Mouse (Mus musculus): ENCODE results near the gene Lonp1. TPM values are rescaled to one million over a fixed set of nuclear protein-coding genes. Genes with fewer than 3 reads are reported as not detected.

Gene Lonp1
- polyA plus RNA-seq, 1 experiment from 2014 or later, result 23.4 TPM

DNA sequence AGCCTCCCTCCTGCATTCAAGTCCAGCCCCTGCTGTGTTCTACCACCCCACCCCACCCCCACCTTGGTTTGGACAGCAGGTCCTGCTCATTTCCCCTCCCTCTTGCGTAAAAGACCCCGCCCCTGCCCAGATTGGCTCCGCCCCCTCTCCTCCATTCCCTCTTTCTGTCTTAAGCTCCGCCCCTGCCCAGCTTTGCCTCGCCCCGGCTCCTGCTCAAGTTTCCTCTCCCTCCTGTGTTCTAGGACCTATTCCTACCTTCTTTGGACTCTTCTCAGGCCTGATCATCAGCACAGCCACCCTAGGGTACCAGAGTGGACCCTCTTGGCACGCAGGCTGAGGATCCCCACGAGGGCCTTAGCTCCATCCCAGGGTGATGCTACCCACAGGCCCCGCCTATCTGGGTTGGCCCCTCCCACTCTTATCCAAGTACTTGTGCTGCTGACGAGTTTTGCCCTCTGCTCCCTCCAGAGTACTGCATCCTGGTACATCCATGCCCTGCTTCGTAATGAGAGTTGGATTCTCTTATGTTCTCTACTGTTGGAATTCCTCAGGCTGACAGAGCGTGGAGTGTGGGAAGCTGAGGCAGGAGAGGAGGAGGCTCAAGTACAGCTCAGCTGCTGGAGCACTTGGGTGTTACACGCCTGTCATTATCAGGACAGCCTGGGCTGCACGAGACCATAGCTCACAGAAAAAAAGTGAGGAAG is 14.7 kb downstream of the Lonp1 start:
- DNase-seq (ENCODE audit: low spot score), result peak; percentile 73
- TF ChIP-seq EP300 (IDR thresholded peaks at IDR 0.05) (no peak), CTCF (IDR thresholded peaks at IDR 0.05) (no peak)

DNA sequence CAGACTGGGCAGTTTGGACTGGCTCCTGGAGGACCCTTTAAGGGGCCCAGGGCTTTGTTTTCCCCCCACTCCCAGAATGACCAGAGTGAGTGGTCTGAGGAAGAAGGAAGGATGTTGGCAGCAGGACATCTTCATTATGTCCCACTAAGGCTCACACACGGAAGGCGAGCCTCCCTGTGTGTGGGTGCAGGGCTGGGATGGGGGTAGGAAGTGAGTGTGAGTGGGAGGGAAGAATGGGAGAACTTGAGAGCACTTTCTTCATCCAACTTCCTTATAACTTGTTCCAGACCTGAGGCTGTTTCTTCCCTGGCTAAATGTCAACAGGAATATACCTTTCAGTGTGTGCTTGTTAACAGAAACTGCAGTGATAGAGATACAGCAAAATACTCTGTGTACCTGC is 15.4 kb downstream of the Lonp1 start:
- TF ChIP-seq EP300 (IDR thresholded peaks at IDR 0.05), result no peak
- TF ChIP-seq CTCF (IDR thresholded peaks at IDR 0.05), result no peak
- no peak overlapping the region for H3K4me2 ChIP-seq (replicated peaks; ENCODE audit: low read depth, low read length)
- ATAC-seq (no peak), DNase-seq (ENCODE audit: low spot score) (peak; percentile 29)
- no peak overlapping the region for H3K4me3 ChIP-seq (ENCODE audit: low read depth, low read length)
- H3K36me3 ChIP-seq (ENCODE audit: insufficient read depth, low read length), result peaks cover 8% of the 10 kb centered on the region; the same call in 1 of the 2 replicates
- H3K4me1 ChIP-seq (ENCODE audit: insufficient read depth, low read depth, low read length), result peaks cover 14% of the 10 kb centered on the region
- WGBS, result 70% methylated on average over 2 of the region's 2 CpGs
- no peaks in the 10 kb centered on the region for H3K27me3 ChIP-seq (replicated peaks; ENCODE audit: insufficient read depth, low read length)
- H3K9ac ChIP-seq (replicated peaks; ENCODE audit: low read depth), result no peak overlapping the region
- H3K27ac ChIP-seq (ENCODE audit: low read length), result peak overlapping the region; percentile 20; the same call in 1 of the 2 replicates
- no peaks in the 10 kb centered on the region for H3K9me3 ChIP-seq (ENCODE audit: low read length)

More for the DNA sequence above, 14.7 kb downstream of the Lonp1 start:
- Histone ChIP-seq H3K4me1 (ENCODE audit: insufficient read depth, low read depth, low read length) (peaks cover 14% of the 10 kb centered on the region), H3K4me3 (ENCODE audit: low read depth, low read length) (no peak overlapping the region), H3K27ac (ENCODE audit: low read length) (no peak overlapping the region), H3K4me2 (replicated peaks; ENCODE audit: low read depth, low read length) (no peak overlapping the region), H3K9me3 (ENCODE audit: low read length) (no peaks in the 10 kb centered on the region), H3K9ac (replicated peaks; ENCODE audit: low read depth) (no peak overlapping the region), H3K36me3 (ENCODE audit: insufficient read depth, low read length) (peaks cover 1% of the 10 kb centered on the region; the same call in 1 of the 2 replicates), H3K27me3 (replicated peaks; ENCODE audit: insufficient read depth, low read length) (no peaks in the 10 kb centered on the region)
- WGBS, result 19% methylated on average over 14 of the region's 14 CpGs
- ATAC-seq, result peak; percentile 10; the same call in 1 of the 2 replicates

DNA sequence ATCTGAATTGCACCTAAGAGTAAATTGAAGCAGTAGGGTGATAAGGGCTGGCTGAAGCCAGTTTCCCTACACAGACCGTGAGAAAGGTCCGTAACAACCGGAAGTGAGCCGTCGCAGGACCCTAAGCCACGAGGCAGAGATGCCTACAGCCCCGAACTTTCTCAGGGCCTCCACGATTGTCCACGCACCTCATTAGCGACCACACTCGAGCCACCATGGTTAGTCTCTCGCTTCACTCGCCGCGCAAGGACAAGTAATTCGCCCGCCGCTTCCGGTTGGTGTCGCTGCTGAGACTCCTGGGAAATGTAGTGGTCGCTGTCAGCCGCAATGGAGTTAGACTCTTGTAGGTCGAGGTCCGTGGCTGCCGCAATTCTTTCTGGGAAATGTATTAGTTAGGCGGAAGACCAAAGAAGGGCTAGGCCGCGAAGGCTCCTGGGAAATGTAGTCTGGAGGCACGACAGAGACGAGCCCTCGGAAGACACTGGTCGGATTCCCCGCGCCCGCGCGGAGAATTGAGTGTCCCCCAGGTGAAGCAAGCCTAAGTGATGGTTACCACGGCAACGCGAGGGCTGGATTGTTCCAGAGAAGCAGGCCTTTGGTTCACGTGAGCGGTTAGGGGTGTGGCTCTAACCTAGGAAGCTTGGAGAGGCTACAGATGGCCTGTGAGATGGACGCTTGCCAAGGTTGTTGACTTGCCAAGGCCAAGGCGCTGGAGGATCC is 17.1 kb downstream of the Lonp1 start, which contains the start of gene 2410015M20Rik:
TSS of gene 2410015M20Rik (minus strand) at position 320 of the 720 bp plus-strand sequence.
- Histone ChIP-seq H3K4me3 (ENCODE audit: low read depth, low read length) (peak within 1 kb of the TSS; percentile 65), H3K4me2 (replicated peaks; ENCODE audit: low read depth, low read length) (peak within 1 kb of the TSS; percentile 59), H3K36me3 (ENCODE audit: insufficient read depth, low read length) (peaks cover 16% of the 10 kb centered on the region; the same call in 1 of the 2 replicates), H3K9me3 (ENCODE audit: low read length) (no peaks in the 10 kb centered on the region), H3K9ac (replicated peaks; ENCODE audit: low read depth) (peak within 1 kb of the TSS; percentile 83), H3K4me1 (ENCODE audit: insufficient read depth, low read depth, low read length) (peaks cover 14% of the 10 kb centered on the region), H3K27ac (ENCODE audit: low read length) (peak within 1 kb of the TSS; percentile 78), H3K27me3 (replicated peaks; ENCODE audit: insufficient read depth, low read length) (no peaks in the 10 kb centered on the region)
- ATAC-seq, result peak; percentile 90
- peak; percentile 99 for DNase-seq (ENCODE audit: low spot score)
- under 1% methylated on average over 44 of the region's 44 CpGs for WGBS
- TF ChIP-seq CTCF (IDR thresholded peaks at IDR 0.05) (peak; percentile 84), EP300 (IDR thresholded peaks at IDR 0.05) (no peak; the same call in 1 of the 2 replicates)

GRCm38 (mm10) chr17:56608699-56609098 is 18.0 kb downstream of the Lonp1 start:
- TF ChIP-seq CTCF (IDR thresholded peaks at IDR 0.05) (no peak), EP300 (IDR thresholded peaks at IDR 0.05) (no peak)
- H3K4me2 ChIP-seq (replicated peaks; ENCODE audit: low read depth, low read length), result peak overlapping the region; percentile 59
- peak overlapping the region; percentile 65; the same call in 1 of the 2 replicates for H3K4me3 ChIP-seq (ENCODE audit: low read depth, low read length)
- ATAC-seq (no peak), DNase-seq (ENCODE audit: low spot score) (no peak)
- H3K27ac ChIP-seq (ENCODE audit: low read length), result peak overlapping the region; percentile 78
- H3K4me1 ChIP-seq (ENCODE audit: insufficient read depth, low read depth, low read length), result peaks cover 9% of the 10 kb centered on the region
- H3K36me3 ChIP-seq (ENCODE audit: insufficient read depth, low read length), result peaks cover 19% of the 10 kb centered on the region; the same call in 1 of the 2 replicates
- peak overlapping the region; percentile 83 for H3K9ac ChIP-seq (replicated peaks; ENCODE audit: low read depth)
- no peaks in the 10 kb centered on the region for H3K27me3 ChIP-seq (replicated peaks; ENCODE audit: insufficient read depth, low read length)
- WGBS, result 34% methylated on average over 5 of the region's 5 CpGs
- H3K9me3 ChIP-seq (ENCODE audit: low read length), result no peaks in the 10 kb centered on the region

DNA sequence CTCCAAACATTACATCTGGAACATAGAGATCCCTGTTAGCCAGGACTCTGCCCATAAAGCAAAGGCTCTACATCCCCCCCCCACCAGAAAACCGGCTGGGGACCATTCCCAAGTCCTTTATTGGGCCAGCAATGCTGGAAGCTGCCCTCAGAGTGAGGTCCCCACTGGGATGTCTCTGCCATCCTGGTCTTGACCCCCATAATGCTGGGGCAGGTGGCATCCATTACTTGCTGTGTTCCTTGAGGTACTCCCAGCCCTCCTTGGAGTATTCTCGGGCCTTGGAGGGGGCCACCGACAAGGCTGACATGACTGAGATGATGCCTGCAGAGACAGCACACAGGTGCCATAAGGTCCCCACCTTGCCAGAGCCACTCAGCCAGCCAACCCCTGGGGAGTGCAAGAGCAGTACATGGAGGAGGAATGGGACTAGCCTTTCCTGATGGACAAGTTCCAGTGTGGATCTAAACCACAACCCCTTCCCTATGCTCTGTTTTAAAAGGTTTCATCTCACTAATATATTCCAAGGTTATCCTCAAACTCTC is 19.1 kb downstream of the Lonp1 start:
- Histone ChIP-seq H3K36me3 (ENCODE audit: insufficient read depth, low read length) (peaks cover 30% of the 10 kb centered on the region), H3K27me3 (replicated peaks; ENCODE audit: insufficient read depth, low read length) (no peaks in the 10 kb centered on the region), H3K27ac (ENCODE audit: low read length) (no peak overlapping the region), H3K4me1 (ENCODE audit: insufficient read depth, low read depth, low read length) (peaks cover 9% of the 10 kb centered on the region), H3K4me2 (replicated peaks; ENCODE audit: low read depth, low read length) (no peak overlapping the region), H3K9me3 (ENCODE audit: low read length) (no peaks in the 10 kb centered on the region), H3K9ac (replicated peaks; ENCODE audit: low read depth) (no peak overlapping the region), H3K4me3 (ENCODE audit: low read depth, low read length) (no peak overlapping the region)
- DNase-seq (ENCODE audit: low spot score), result no peak
- no peak for ATAC-seq
- TF ChIP-seq CTCF (IDR thresholded peaks at IDR 0.05) (no peak), EP300 (IDR thresholded peaks at IDR 0.05) (no peak)
- WGBS, result 74% methylated on average over 3 of the region's 3 CpGs

DNA sequence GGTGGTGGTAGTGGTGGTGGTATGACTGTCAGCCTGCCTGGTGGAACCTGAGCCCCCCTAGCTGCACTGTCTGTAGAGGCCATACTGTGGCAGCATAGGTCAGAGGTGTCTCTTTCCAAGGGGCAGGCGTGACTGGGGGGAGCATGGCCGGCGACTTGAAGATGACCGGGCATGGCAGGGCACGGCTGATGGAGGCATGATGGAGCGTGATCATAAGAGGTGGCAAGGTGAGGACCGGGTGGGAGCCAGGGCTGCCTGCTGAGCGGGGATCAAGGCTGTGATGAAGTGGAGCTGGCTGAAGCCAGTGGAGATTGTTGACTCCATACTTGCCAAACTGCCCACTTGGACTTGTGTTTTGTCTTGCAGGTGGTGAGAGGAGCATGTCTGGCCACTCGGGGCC is 21.3 kb downstream of the Lonp1 start:
- no peaks in the 10 kb centered on the region for H3K27me3 ChIP-seq (replicated peaks; ENCODE audit: insufficient read depth, low read length)
- peaks cover 8% of the 10 kb centered on the region for H3K4me1 ChIP-seq (ENCODE audit: insufficient read depth, low read depth, low read length)
- DNase-seq (ENCODE audit: low spot score) (no peak), ATAC-seq (no peak)
- H3K9ac ChIP-seq (replicated peaks; ENCODE audit: low read depth), result no peak overlapping the region
- H3K4me2 ChIP-seq (replicated peaks; ENCODE audit: low read depth, low read length), result no peak overlapping the region
- H3K27ac ChIP-seq (ENCODE audit: low read length), result no peak overlapping the region
- no peaks in the 10 kb centered on the region for H3K9me3 ChIP-seq (ENCODE audit: low read length)
- peaks cover 42% of the 10 kb centered on the region for H3K36me3 ChIP-seq (ENCODE audit: insufficient read depth, low read length)
- TF ChIP-seq CTCF (IDR thresholded peaks at IDR 0.05), result no peak
- TF ChIP-seq EP300 (IDR thresholded peaks at IDR 0.05), result no peak
- 87% methylated on average over 9 of the region's 9 CpGs for WGBS
- no peak overlapping the region for H3K4me3 ChIP-seq (ENCODE audit: low read depth, low read length)
